Mouse (Mus musculus) gastrocnemius, adult 2 months (tissue): Measurements from ENCODE around the gene Rapgef6. TPM values are rescaled to one million over a fixed set of nuclear protein-coding genes. Genes with fewer than 3 reads are reported as not detected.

ENCODE experiments used
- DNase-seq: peaks from one replicate; pipeline ENCODE4 v3.0.0; 2022
- H3K27ac ChIP-seq: fragments of 200-600 bp; 2 replicates; pipeline ENCODE4 v1.8.1; 2022; ENCODE audit warnings: mild to moderate bottlenecking
- H3K4me3 ChIP-seq: fragments of 200-600 bp; 2 replicates; pipeline ENCODE4 v1.8.1; 2022; ENCODE audit warnings: mild to moderate bottlenecking, moderate library complexity
- CTCF ChIP-seq: fragments of 200-600 bp; IDR thresholded peaks from 2 replicates; pipeline ENCODE4 v1.8.1; 2022; ENCODE audit warnings: antibody characterized with exemption, mild to moderate bottlenecking, moderate library complexity
- intact Hi-C: fragments of 180-260 bp; cut with DNase I; formaldehyde crosslinking; loops from one replicate; pipeline ENCODE4 v1.15.1; 2025
- total RNA-seq, 2 experiments: library from RNA; stranded (reverse); gene quantifications; 2 replicates each; pipeline ENCODE4 v1.2.3; 2021

Rapgef6 gene
- total RNA-seq, 2 experiments from 2014 or later = 6.7 to 9.4 TPM

- no peak overlapping the region for H3K4me3 ChIP-seq
- intact Hi-C loops = no loop called here
- no peak for TF ChIP-seq CTCF
- DNase-seq = no peak
- no peak overlapping the region for H3K27ac ChIP-seq
Measured at GRCm38 (mm10) chr11:54673575-54674298, 151.1 kb downstream of the Rapgef6 start.

DNA sequence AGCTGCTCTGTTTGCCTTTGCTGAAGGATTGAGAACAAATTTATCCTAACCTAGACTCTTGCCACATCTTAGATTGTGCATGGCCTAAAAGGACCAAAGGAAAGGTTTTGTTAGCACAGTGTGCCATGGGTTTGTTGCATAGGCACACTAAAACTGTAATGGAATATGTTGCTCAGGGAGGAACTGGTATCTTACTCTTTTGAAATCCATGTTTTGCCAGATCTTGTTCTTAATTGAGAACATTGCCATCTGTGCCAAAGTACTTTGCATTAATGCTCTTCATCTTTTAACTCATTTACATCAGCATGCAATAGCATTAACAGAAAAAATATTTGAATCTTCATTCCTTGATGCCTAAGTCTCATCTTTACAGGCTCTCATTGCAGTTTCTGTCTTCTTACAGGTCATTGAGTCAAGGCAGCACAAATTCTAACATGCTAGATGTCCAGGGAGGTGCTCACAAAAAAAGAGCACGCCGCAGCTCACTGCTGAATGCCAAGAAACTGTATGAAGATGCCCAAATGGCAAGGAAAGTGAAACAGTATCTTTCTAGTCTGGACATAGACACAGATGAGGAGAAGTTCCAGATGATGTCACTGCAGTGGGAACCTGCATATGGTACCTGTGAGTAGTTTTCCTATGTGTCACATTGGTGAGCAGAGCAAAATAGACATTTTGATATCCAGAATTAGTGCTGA is 153.3 kb downstream of the Rapgef6 start:
- no peak for TF ChIP-seq CTCF
- intact Hi-C loops = no loop called here
- H3K27ac ChIP-seq = no peak overlapping the region
- DNase-seq = no peak
- no peak overlapping the region for H3K4me3 ChIP-seq

DNA sequence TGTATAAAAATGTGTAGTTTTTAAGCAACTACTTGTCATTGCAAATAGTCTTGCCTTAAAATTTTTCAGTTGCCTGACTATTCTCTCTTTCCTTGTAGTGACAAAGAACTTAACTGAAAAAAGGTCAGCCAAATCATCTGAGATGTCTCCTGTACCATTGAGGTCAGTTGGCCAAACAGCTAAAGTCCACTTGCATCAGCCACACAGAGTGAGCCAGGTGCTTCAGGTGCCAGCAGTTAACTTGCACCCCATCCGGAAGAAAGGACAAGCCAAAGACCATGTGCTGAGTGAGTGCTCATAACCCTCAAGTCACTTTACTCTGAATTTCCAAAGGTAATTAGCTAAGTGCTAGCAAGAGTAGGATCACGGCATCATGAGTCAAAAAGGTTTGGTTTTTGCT is 156.5 kb downstream of the Rapgef6 start:
- no peak for DNase-seq
- intact Hi-C loops = no loop called here
- Histone ChIP-seq H3K4me3 (no peak overlapping the region), H3K27ac (no peak overlapping the region)
- no peak for TF ChIP-seq CTCF

- intact Hi-C loops = no loop called here
- Histone ChIP-seq H3K27ac (peak overlapping the region; percentile 66), H3K4me3 (no peak overlapping the region)
- no peak for DNase-seq
- TF ChIP-seq CTCF = no peak
Measured at GRCm38 (mm10) chr11:54684831-54685230, 162.2 kb downstream of the Rapgef6 start.

- H3K27ac ChIP-seq = no peak overlapping the region
- intact Hi-C loops = no loop called here
- no peak for DNase-seq
- TF ChIP-seq CTCF = no peak
- H3K4me3 ChIP-seq = no peak overlapping the region
Measured at GRCm38 (mm10) chr11:54690171-54690570, 167.5 kb downstream of the Rapgef6 start.

DNA sequence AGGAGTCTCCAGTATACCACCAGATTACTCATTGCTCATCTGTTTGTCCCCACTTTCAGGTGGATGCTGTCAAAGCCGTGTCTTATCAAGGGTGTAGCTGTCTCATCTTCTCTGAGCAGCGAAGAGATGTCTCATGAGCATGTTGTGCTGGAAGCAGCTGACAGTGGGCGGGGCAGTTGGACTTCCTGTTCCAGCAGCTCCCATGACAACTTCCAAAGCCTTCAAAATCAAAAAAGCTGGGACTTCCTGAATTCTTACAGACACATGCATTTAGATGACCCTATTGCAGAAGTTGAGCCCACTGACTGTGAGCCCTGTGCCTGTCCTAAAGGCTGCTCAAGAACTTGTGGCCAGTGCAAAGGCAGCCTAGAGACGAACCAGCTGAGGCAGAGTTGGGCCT is 168.5 kb downstream of the Rapgef6 start:
- no peak for TF ChIP-seq CTCF
- peak; percentile 65 for DNase-seq

DNA sequence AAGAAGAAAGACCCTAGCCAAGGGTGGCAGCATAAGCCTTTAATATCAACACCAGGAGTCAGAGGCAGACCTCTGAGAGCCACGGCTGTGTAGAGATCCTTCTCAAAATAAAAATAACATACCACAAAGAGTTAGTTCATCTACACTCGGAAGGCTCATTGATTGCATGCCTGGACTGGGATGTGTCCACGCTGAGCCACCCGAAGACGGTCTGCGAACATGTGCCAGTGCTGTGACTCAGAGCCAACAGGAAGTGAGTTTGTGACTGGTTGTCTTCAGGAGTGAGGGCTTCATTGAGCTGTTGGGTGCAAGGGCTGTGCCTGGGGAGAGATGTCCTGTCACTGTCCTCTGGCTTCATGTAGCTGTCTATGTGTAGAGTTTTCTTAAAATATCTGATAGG is 171.0 kb downstream of the Rapgef6 start:
- intact Hi-C loops = no loop called here
- DNase-seq = no peak
- TF ChIP-seq CTCF = no peak
- Histone ChIP-seq H3K4me3 (no peak overlapping the region), H3K27ac (no peak overlapping the region)

More for the DNA sequence above, 168.5 kb downstream of the Rapgef6 start:
- no peak overlapping the region for H3K27ac ChIP-seq
- H3K4me3 ChIP-seq = no peak overlapping the region
- intact Hi-C loops = no loop called here

DNA sequence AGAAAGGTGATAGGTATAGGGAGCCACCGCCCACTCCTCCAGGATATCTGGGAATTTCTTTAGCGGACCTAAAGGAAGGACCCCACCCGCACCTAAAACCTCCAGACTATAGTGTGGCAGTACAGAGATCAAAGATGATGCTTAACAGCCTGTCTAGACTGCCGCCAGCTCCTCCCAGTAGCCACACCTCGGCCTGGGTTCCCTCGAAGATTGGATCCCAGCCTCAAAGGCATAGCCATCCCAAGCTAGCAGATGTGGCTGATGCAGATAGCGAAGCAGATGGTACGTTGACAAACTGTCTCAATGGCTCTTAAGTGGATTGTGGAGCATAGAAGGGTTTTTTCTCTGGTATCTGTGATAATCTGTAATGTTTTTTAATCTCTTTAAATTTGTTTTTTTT is 171.6 kb downstream of the Rapgef6 start:
- Histone ChIP-seq H3K27ac (no peak overlapping the region), H3K4me3 (no peak overlapping the region)
- no peak for DNase-seq
- intact Hi-C loops = no loop called here
- no peak for TF ChIP-seq CTCF

- DNase-seq = peak; percentile 26
- TF ChIP-seq CTCF = no peak
- Histone ChIP-seq H3K4me3 (no peak overlapping the region), H3K27ac (no peak overlapping the region)
- intact Hi-C loops = no loop called here
Measured at GRCm38 (mm10) chr11:54695951-54696350, 173.3 kb downstream of the Rapgef6 start.

DNA sequence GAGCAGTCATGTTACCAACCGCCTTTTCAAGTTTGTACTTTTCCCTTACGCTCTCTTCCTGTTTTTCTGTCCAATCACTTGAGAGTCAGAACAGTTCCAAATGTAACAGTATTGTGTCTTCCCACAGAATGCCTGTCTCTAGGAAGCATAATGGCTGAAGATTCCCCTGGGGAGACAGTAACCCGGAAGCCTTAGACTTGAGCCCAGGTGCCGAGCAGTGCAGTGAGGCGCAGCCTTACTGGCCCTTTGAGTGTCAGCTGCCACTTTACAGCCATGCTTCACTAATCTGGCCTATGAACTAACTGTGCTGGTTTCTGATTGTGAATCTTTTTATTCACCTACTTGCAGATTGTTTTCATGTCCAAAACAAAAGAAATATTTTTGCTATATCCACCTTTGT is 175.0 kb downstream of the Rapgef6 start:
- DNase-seq = no peak

GRCm38 (mm10) chr11:54698636-54699035 is 176.0 kb downstream of the Rapgef6 start:
- no peak for DNase-seq
- Histone ChIP-seq H3K27ac (no peak overlapping the region), H3K4me3 (no peak overlapping the region)
- TF ChIP-seq CTCF = no peak
- intact Hi-C loops = no loop called here

More for the DNA sequence above, 175.0 kb downstream of the Rapgef6 start:
- Histone ChIP-seq H3K27ac (no peak overlapping the region), H3K4me3 (no peak overlapping the region)
- no peak for TF ChIP-seq CTCF
- intact Hi-C loops = no loop called here

DNA sequence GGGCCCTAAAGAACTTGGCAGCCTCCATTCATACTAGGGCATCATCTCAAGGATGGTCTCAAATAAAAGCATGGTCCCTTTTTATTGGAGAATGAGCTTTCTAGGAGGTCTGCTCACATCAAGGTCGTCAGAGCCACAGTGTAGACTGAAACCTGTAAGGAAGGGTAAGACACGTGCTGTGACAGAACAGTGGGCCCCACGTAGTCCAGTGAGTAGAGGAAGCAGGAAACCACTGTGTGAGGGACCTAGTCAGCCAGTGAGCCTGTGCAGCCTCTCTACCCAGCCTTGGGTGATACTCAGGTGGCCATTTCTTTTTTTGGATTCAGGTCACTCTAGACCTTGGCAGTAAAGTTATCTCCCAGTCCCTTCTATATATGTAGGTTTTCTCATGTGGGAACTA is 177.3 kb downstream of the Rapgef6 start:
- no peak overlapping the region for H3K27ac ChIP-seq
- no peak for DNase-seq
- intact Hi-C loops = loop anchor here (5.0 to 10.0 kb wide), 3 partner anchors 87 to 285 kb away; partner anchors contain the start of gene Cdc42se2
- no peak overlapping the region for H3K4me3 ChIP-seq
- no peak for TF ChIP-seq CTCF

DNA sequence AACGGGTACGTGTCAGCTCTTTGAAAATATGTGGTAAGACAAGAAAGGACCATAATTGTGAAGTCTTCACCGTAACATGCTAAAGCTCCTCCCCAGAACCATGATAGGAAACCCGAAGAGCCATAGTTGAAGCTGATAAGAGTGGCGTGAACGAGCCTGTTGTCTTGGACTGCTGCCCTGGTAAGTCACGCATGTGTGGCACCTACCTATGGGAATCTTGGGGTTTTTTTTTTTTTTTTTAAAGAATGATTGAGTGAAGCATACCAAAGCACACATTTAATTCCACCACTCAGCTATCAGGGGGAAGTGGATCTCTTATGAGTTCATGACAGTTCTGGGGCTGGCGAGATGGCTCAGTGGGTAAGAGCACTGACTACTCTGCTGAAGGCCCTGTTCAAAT is 179.2 kb downstream of the Rapgef6 start:
- TF ChIP-seq CTCF = no peak
- no peak for DNase-seq
- H3K4me3 ChIP-seq = no peak overlapping the region
- intact Hi-C loops = loop anchor here (5.0 to 10.0 kb wide), 3 partner anchors 85 to 283 kb away; partner anchors contain the start of gene Cdc42se2
- no peak overlapping the region for H3K27ac ChIP-seq
